In the genomic region with DNA sequence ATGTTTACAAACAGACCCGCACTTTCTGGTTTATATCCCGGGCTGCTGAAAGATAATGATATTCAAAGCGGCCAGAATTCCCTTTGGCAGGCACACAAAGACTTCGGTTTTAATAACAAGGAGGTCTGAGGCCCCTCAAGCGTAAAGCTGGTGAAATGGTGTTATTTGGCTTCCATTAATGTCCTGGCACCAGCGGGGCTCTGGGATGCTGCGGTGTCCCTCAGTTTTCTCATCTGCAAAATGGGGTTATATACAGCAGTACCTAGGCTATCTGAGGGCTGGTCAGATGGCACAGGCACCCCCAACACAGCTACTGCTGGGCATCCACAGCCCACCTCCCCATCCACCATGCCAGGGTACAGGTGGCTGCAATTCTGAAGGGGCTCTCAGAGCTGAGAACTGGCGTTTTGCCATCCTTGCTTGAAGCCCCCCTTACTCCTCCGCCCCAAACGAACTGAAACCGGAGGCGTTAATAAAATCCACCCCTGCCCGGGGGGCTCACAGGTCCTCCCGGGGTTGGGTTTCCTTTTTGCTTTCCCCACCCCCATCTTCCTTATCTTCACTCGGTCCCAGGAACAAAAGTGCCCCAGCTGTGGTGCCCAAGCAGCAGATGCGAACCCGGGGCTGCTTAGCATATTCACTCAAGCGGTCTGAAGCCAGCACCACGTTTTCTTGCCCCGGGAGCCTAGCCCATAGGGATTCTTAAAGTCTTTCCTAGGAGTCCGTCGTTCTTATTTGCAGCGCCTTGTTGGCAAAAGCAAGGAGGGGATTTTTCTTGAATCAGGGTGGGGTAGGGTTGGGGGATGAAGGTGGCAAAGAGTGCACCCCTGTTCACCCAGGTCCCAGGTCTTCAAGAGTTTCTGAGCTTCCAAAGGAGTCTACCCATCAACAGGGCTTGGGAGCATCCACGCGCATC, we compare ENCODE assay signal across 21 mouse cellular contexts. TPM values are rescaled to one million over a fixed set of nuclear protein-coding genes. Genes with fewer than 3 reads are reported as not detected.
DNase-seq lines count a peak whose midpoint lies in the region; ATAC-seq lines count a peak whose summit lies in the region.
"Had no signal": no experiment of that assay in that cellular context is flagged by ENCODE, and none has a peak within 500 bp of the region (broad histone marks: within the 10 kb centered on the region; RNA-seq: fewer than 3 reads in every experiment).

No protein-coding gene starts in this region.

- H3K36me3 ChIP-seq in midbrain, embryonic 10.5 days = no peaks in the 10 kb centered on the region
- H3K36me3 ChIP-seq in midbrain, embryonic 16.5 days (ENCODE audit: control insufficient read depth, insufficient read depth, low read length) = no peaks in the 10 kb centered on the region
- H3K36me3 ChIP-seq in hindbrain, embryonic 12.5 days = no peaks in the 10 kb centered on the region
- H3K36me3 ChIP-seq in midbrain, embryonic 14.5 days (ENCODE audit: control insufficient read depth, insufficient read depth, low read length) = no peaks in the 10 kb centered on the region
- H3K36me3 ChIP-seq: embryonic facial prominence, embryonic 12.5 days; limb, embryonic 15.5 days; stomach, embryonic 15.5 days had no signal

- peaks cover 13% of the 10 kb centered on the region for H3K9me3 ChIP-seq in midbrain, embryonic 10.5 days (replicated peaks)
- H3K9me3 ChIP-seq in midbrain, embryonic 16.5 days (replicated peaks; ENCODE audit: control insufficient read depth, low read length, poor library complexity, severe bottlenecking) = peaks cover 3% of the 10 kb centered on the region; the same call in 1 of the 2 replicates
- H3K9me3 ChIP-seq in hindbrain, embryonic 12.5 days (replicated peaks) = 0 out of 2 replicates have a peak, but pooled peaks cover 4% of the 10 kb centered on the region
- 0 out of 2 replicates have a peak, but pooled peaks cover 6% of the 10 kb centered on the region for H3K9me3 ChIP-seq in midbrain, embryonic 14.5 days (ENCODE audit: control insufficient read depth, low read length)
- H3K9me3 ChIP-seq: embryonic facial prominence, embryonic 12.5 days; limb, embryonic 15.5 days; stomach, embryonic 15.5 days had no signal

- WGBS in midbrain, embryonic 10.5 days = 3% methylated on average over 25 of the region's 25 CpGs
- 2% methylated on average over 25 of the region's 25 CpGs for WGBS in midbrain, embryonic 16.5 days
- WGBS in hindbrain, embryonic 12.5 days = 3% methylated on average over 25 of the region's 25 CpGs
- WGBS in midbrain, embryonic 14.5 days = 2% methylated on average over 25 of the region's 25 CpGs

- peaks cover 48% of the 10 kb centered on the region for H3K4me1 ChIP-seq in midbrain, embryonic 10.5 days
- H3K4me1 ChIP-seq in midbrain, embryonic 16.5 days (ENCODE audit: control insufficient read depth, insufficient read depth, low read length) = no peaks in the 10 kb centered on the region
- H3K4me1 ChIP-seq in hindbrain, embryonic 12.5 days = peaks cover 19% of the 10 kb centered on the region
- 0 out of 2 replicates have a peak, but pooled peaks cover 6% of the 10 kb centered on the region for H3K4me1 ChIP-seq in midbrain, embryonic 14.5 days (ENCODE audit: control insufficient read depth, insufficient read depth, low read length)

- 0 out of 2 replicates have a peak overlapping the region, but pooled peaks have one; percentile 6 for H3K27ac ChIP-seq in midbrain, embryonic 10.5 days (replicated peaks)
- H3K27ac ChIP-seq in midbrain, embryonic 16.5 days (ENCODE audit: low read length) = no peak overlapping the region
- no peak overlapping the region for H3K27ac ChIP-seq in hindbrain, embryonic 12.5 days
- H3K27ac ChIP-seq in midbrain, embryonic 14.5 days (replicated peaks; ENCODE audit: low read depth, low read length) = no peak overlapping the region
- H3K27ac ChIP-seq: embryonic facial prominence, embryonic 12.5 days; left cerebral cortex, adult 2 months; limb, embryonic 15.5 days; stomach, embryonic 15.5 days had no signal

- H3K4me3 ChIP-seq in midbrain, embryonic 10.5 days = 0 out of 2 replicates have a peak overlapping the region, but pooled peaks have one; percentile 7
- H3K4me3 ChIP-seq in midbrain, embryonic 16.5 days (ENCODE audit: low read depth, low read length) = no peak overlapping the region
- H3K4me3 ChIP-seq in hindbrain, embryonic 12.5 days = no peak overlapping the region
- H3K4me3 ChIP-seq in midbrain, embryonic 14.5 days (replicated peaks; ENCODE audit: low read depth, low read length) = no peak overlapping the region
- H3K4me3 ChIP-seq: embryonic facial prominence, embryonic 12.5 days; left cerebral cortex, adult 2 months; limb, embryonic 15.5 days; myocyte; stomach, embryonic 15.5 days had no signal

- DNase-seq in cerebellum, adult 9-11 months = peak; percentile 38
- peak; percentile 19 for DNase-seq in midbrain, embryonic 10.5 days (ENCODE audit: low spot score)
- peak; percentile 36 for DNase-seq in midbrain, embryonic 14.5 days
- no peak for DNase-seq in right cerebral cortex, postnatal 36 days (ENCODE audit: low spot score in 2 of 2)
- DNase-seq: adrenal gland, postnatal 36 days; lung, embryonic 14.5 days; spleen, adult 18-20 months had no signal

- no peak for ATAC-seq in cerebellum, adult (ENCODE audit: insufficient number of reproducible peaks, low FRiP score, low TSS enrichment)
- no peak for ATAC-seq in midbrain, embryonic 16.5 days
- peak; percentile 33 for ATAC-seq in hindbrain, embryonic 12.5 days (ENCODE audit: low FRiP score)
- ATAC-seq in midbrain, embryonic 14.5 days (ENCODE audit: low FRiP score, low TSS enrichment) = no peak
- ATAC-seq in monocyte, adult 5-6 weeks (replicated peaks; ENCODE audit: insufficient number of reproducible peaks, low FRiP score, low TSS enrichment, poor library complexity, severe bottlenecking) = no peak
- ATAC-seq: activated CD4-positive, CD25-positive, alpha-beta regulatory T cell, adult 4 months had no signal

- peaks cover 100% of the 10 kb centered on the region for H3K27me3 ChIP-seq in midbrain, embryonic 10.5 days (ENCODE audit: low read depth, poor library complexity, severe bottlenecking)
- peaks cover 57% of the 10 kb centered on the region for H3K27me3 ChIP-seq in midbrain, embryonic 16.5 days (ENCODE audit: control insufficient read depth, insufficient read depth, low read depth, low read length)
- peaks cover 81% of the 10 kb centered on the region for H3K27me3 ChIP-seq in hindbrain, embryonic 12.5 days
- peaks cover 66% of the 10 kb centered on the region for H3K27me3 ChIP-seq in midbrain, embryonic 14.5 days (ENCODE audit: control insufficient read depth, insufficient read depth, low read length)

- H3K9ac ChIP-seq in midbrain, embryonic 16.5 days (ENCODE audit: low read depth, low read length) = no peak overlapping the region
- H3K9ac ChIP-seq in hindbrain, embryonic 12.5 days = no peak overlapping the region
- H3K9ac ChIP-seq in midbrain, embryonic 14.5 days (replicated peaks; ENCODE audit: low read length) = no peak overlapping the region
- H3K9ac ChIP-seq: embryonic facial prominence, embryonic 12.5 days; limb, embryonic 15.5 days; lung, embryonic 14.5 days; stomach, embryonic 15.5 days had no signal

- H3K4me2 ChIP-seq in midbrain, embryonic 16.5 days (ENCODE audit: low read length) = no peak overlapping the region
- H3K4me2 ChIP-seq in hindbrain, embryonic 12.5 days (replicated peaks) = no peak overlapping the region
- no peak overlapping the region for H3K4me2 ChIP-seq in midbrain, embryonic 14.5 days (ENCODE audit: low read length)
- H3K4me2 ChIP-seq: embryonic facial prominence, embryonic 12.5 days; limb, embryonic 15.5 days; lung, embryonic 14.5 days; stomach, embryonic 15.5 days had no signal

RNA-seq across cellular contexts. Expression of a gene that starts 7.6 kb away (rescaled TPM):
- 2.0 and 3.3 TPM in 2 replicates for polyA plus RNA-seq in midbrain, embryonic 10.5 days (2016; fragmentation: Nextera tagmentation; extraction: Ambion mirVana)
- 0.85 and 0.89 TPM in 2 replicates for polyA plus RNA-seq in midbrain, embryonic 16.5 days (2015; fragmentation: Nextera tagmentation; extraction: Ambion mirVana)
- 29.8 and 33.8 TPM in 2 replicates for polyA plus RNA-seq in hindbrain, embryonic 12.5 days (2016; fragmentation: Nextera tagmentation; extraction: Ambion mirVana)
- 3.3 and 6.2 TPM in 2 replicates for polyA plus RNA-seq in midbrain, embryonic 14.5 days (2014; fragmentation: Nextera tagmentation; extraction: Ambion mirVana)
- not detected in 3 replicates for total RNA-seq in monocyte, adult 5-6 weeks (2017)
- total RNA-seq: gastrocnemius, adult 18-20 months; granulocyte monocyte progenitor cell, adult 5-6 weeks; left cerebral cortex, adult 2 months had no signal
- polyA plus RNA-seq: activated CD4-positive, CD25-positive, alpha-beta regulatory T cell, adult 4 months; kidney, embryonic 14.5 days; limb, embryonic 15.5 days; lung, embryonic 14.5 days; myocyte; thymus, postnatal 0 days had no signal

RNA-seq across cellular contexts. Expression of a gene that starts 32.8 kb away (rescaled TPM):
- polyA plus RNA-seq in midbrain, embryonic 10.5 days (2016; fragmentation: Nextera tagmentation; extraction: Ambion mirVana) = 1,028 and 1,324 TPM in 2 replicates
- 349 and 380 TPM in 2 replicates for polyA plus RNA-seq in midbrain, embryonic 16.5 days (2015; fragmentation: Nextera tagmentation; extraction: Ambion mirVana)
- 615 and 624 TPM in 2 replicates for polyA plus RNA-seq in hindbrain, embryonic 12.5 days (2016; fragmentation: Nextera tagmentation; extraction: Ambion mirVana)
- polyA plus RNA-seq in midbrain, embryonic 14.5 days (2014; fragmentation: Nextera tagmentation; extraction: Ambion mirVana) = 485 and 506 TPM in 2 replicates
- 743 to 848 TPM (median 840 TPM) in 3 replicates for total RNA-seq in monocyte, adult 5-6 weeks (2017)

RNA-seq across cellular contexts. Expression of a gene that starts 48.6 kb away (rescaled TPM):
- polyA plus RNA-seq in midbrain, embryonic 10.5 days (2016; fragmentation: Nextera tagmentation; extraction: Ambion mirVana) = 6.5 and 8.8 TPM in 2 replicates
- 2.7 and 4.8 TPM in 2 replicates for polyA plus RNA-seq in midbrain, embryonic 16.5 days (2015; fragmentation: Nextera tagmentation; extraction: Ambion mirVana)
- 9.8 and 10.7 TPM in 2 replicates for polyA plus RNA-seq in hindbrain, embryonic 12.5 days (2016; fragmentation: Nextera tagmentation; extraction: Ambion mirVana)
- polyA plus RNA-seq in midbrain, embryonic 14.5 days (2014; fragmentation: Nextera tagmentation; extraction: Ambion mirVana) = 4.7 and 5.5 TPM in 2 replicates
- total RNA-seq in monocyte, adult 5-6 weeks (2017) = not detected in 3 replicates
- total RNA-seq: granulocyte monocyte progenitor cell, adult 5-6 weeks had no signal
- polyA plus RNA-seq: activated CD4-positive, CD25-positive, alpha-beta regulatory T cell, adult 4 months had no signal

Comparison
In these comparisons a context has a peak if more than half of its experiments do, and no peak if none do; other contexts are left out.
1. DNase-seq: peak in cerebellum, adult 9-11 months (single experiment), midbrain, embryonic 10.5 days (single experiment) and midbrain, embryonic 14.5 days (single experiment); none in right cerebral cortex, postnatal 36 days (0 of 2).